Mouse (Mus musculus): Measurements from ENCODE around the gene Gm10803.

GRCm38 (mm10) chr2:93510839-93511238 lies 49.5 kb upstream of the Gm10803 start:
- TF ChIP-seq EP300 (IDR thresholded peaks at IDR 0.05) = no peak
- TF ChIP-seq CTCF (IDR thresholded peaks at IDR 0.05) = no peak

All from lung, postnatal 0 days (tissue).